Mouse (Mus musculus) hindbrain, embryonic 10.5 days (tissue): ENCODE results near the gene Foxk1. TPM values are rescaled to one million over a fixed set of nuclear protein-coding genes. Genes with fewer than 3 reads are reported as not detected.
A peak's percentile ranks its signal among the peaks of the same experiment; 100 is the strongest.

Source experiments
- DNase-seq: peaks from one replicate; pipeline ENCODE4 v3.0.0-alpha.2; 2017; ENCODE audit warnings: low spot score
- H3K27ac ChIP-seq: fragments of 300-500 bp; sonication (generic); 2 replicates; pipeline ENCODE4 v1.5.1; 2016; ENCODE audit warnings: mild to moderate bottlenecking, moderate library complexity
- H3K27me3 ChIP-seq: fragments of 300-500 bp; sonication (generic); 2 replicates; pipeline ENCODE4 v1.6.1; 2016; ENCODE audit warnings: mild to moderate bottlenecking; ENCODE audit not compliant: poor library complexity, insufficient read depth, severe bottlenecking
- H3K36me3 ChIP-seq: fragments of 300-500 bp; sonication (generic); 2 replicates; pipeline ENCODE4 v1.6.1; 2016; ENCODE audit warnings: mild to moderate bottlenecking, moderate library complexity
- H3K4me1 ChIP-seq: fragments of 300-500 bp; sonication (generic); replicated peaks from 2 replicates; pipeline ENCODE4 v1.6.1; 2016; ENCODE audit warnings: mild to moderate bottlenecking
- H3K4me3 ChIP-seq: fragments of 300-500 bp; sonication (generic); 2 replicates; pipeline ENCODE4 v1.5.1; 2016; ENCODE audit warnings: mild to moderate bottlenecking, moderate library complexity
- H3K9me3 ChIP-seq: fragments of 300-500 bp; sonication (generic); 2 replicates; pipeline ENCODE4 v1.6.1; 2016; ENCODE audit warnings: mild to moderate bottlenecking, moderate library complexity
- WGBS: fragments of 180-500 bp; shearing (Covaris S2); methylation state at CpG from one replicate; pipeline ENCODE4 v1.1.7; 2016; 5-methylcytosine and 5-hydroxymethylcytosine counted together
- polyA plus RNA-seq: library from polyadenylated mRNA; unstranded; fragments of >200 nt; fragmentation: Nextera tagmentation; extraction: Ambion mirVana; gene quantifications from 2 replicates; pipeline ENCODE4 v1.2.1, GENCODE M21; 2016

The Foxk1 gene
- polyA plus RNA-seq, 1 experiment from 2014 or later: 5.2 TPM

- peak overlapping the region; percentile 77 for H3K27ac ChIP-seq
- DNase-seq: no peak
- peaks cover 9% of the 10 kb centered on the region for H3K36me3 ChIP-seq
- peaks cover 93% of the 10 kb centered on the region for H3K4me1 ChIP-seq
- H3K9me3 ChIP-seq: no peaks in the 10 kb centered on the region
- H3K4me3 ChIP-seq: no peak overlapping the region
- WGBS: 79% methylated on average over 14 of the region's 14 CpGs
- H3K27me3 ChIP-seq: no peaks in the 10 kb centered on the region
These were observed 42.7 kb downstream of the Foxk1 start for GRCm38 (mm10) chr5:142443994-142444393.

GRCm38 (mm10) chr5:142444791-142445531 is 43.7 kb downstream of the Foxk1 start:
- Histone ChIP-seq H3K4me1 (peaks cover 84% of the 10 kb centered on the region), H3K27ac (peak overlapping the region; percentile 77), H3K36me3 (peaks cover 18% of the 10 kb centered on the region), H3K4me3 (no peak overlapping the region), H3K27me3 (no peaks in the 10 kb centered on the region), H3K9me3 (no peaks in the 10 kb centered on the region)
- DNase-seq: no peak
- 71% methylated on average over 10 of the region's 11 CpGs for WGBS

GRCm38 (mm10) chr5:142445709-142446108 is 44.4 kb downstream of the Foxk1 start:
- H3K27ac ChIP-seq: peak overlapping the region; percentile 77
- H3K9me3 ChIP-seq: no peaks in the 10 kb centered on the region
- peaks cover 76% of the 10 kb centered on the region for H3K4me1 ChIP-seq
- no peaks in the 10 kb centered on the region for H3K27me3 ChIP-seq
- peak; percentile 40 for DNase-seq
- 0 out of 2 replicates have a peak overlapping the region, but pooled peaks have one; percentile 1 for H3K4me3 ChIP-seq
- WGBS: 49% methylated on average over 8 of the region's 8 CpGs
- peaks cover 26% of the 10 kb centered on the region for H3K36me3 ChIP-seq

GRCm38 (mm10) chr5:142448076-142448475 is 46.8 kb downstream of the Foxk1 start:
- Histone ChIP-seq H3K9me3 (no peaks in the 10 kb centered on the region), H3K27me3 (no peaks in the 10 kb centered on the region), H3K27ac (peak overlapping the region; percentile 79), H3K4me3 (no peak overlapping the region), H3K4me1 (peaks cover 67% of the 10 kb centered on the region), H3K36me3 (peaks cover 49% of the 10 kb centered on the region)
- 10% methylated on average over 9 of the region's 9 CpGs for WGBS
- DNase-seq: peak; percentile 93

GRCm38 (mm10) chr5:142448623-142449022 is 47.3 kb downstream of the Foxk1 start:
- peaks cover 62% of the 10 kb centered on the region for H3K4me1 ChIP-seq
- H3K27me3 ChIP-seq: no peaks in the 10 kb centered on the region
- peak overlapping the region; percentile 79 for H3K27ac ChIP-seq
- DNase-seq: peak; percentile 31
- no peak overlapping the region for H3K4me3 ChIP-seq
- H3K36me3 ChIP-seq: peaks cover 54% of the 10 kb centered on the region
- WGBS: 35% methylated on average over 12 of the region's 12 CpGs
- no peaks in the 10 kb centered on the region for H3K9me3 ChIP-seq

GRCm38 (mm10) chr5:142450846-142451245 is 49.5 kb downstream of the Foxk1 start:
- Histone ChIP-seq H3K9me3 (no peaks in the 10 kb centered on the region), H3K36me3 (peaks cover 76% of the 10 kb centered on the region), H3K4me3 (no peak overlapping the region), H3K27me3 (no peaks in the 10 kb centered on the region), H3K4me1 (peaks cover 42% of the 10 kb centered on the region), H3K27ac (0 out of 2 replicates have a peak overlapping the region, but pooled peaks have one; percentile 65)
- 93% methylated on average over 9 of the region's 9 CpGs for WGBS
- DNase-seq: no peak

- no peak overlapping the region for H3K4me3 ChIP-seq
- peaks cover 82% of the 10 kb centered on the region for H3K36me3 ChIP-seq
- peak; percentile 65 for DNase-seq
- H3K27ac ChIP-seq: peak overlapping the region; percentile 65
- WGBS: 0% methylated on average over 1 of the region's 1 CpGs
- peaks cover 43% of the 10 kb centered on the region for H3K4me1 ChIP-seq
- H3K9me3 ChIP-seq: no peaks in the 10 kb centered on the region
- H3K27me3 ChIP-seq: no peaks in the 10 kb centered on the region
These were observed 50.5 kb downstream of the Foxk1 start for GRCm38 (mm10) chr5:142451759-142452158.

GRCm38 (mm10) chr5:142453742-142454141 is 52.4 kb downstream of the Foxk1 start:
- H3K27ac ChIP-seq: no peak overlapping the region
- H3K27me3 ChIP-seq: no peaks in the 10 kb centered on the region
- 94% methylated on average over 13 of the region's 13 CpGs for WGBS
- H3K9me3 ChIP-seq: no peaks in the 10 kb centered on the region
- H3K4me1 ChIP-seq: peaks cover 25% of the 10 kb centered on the region
- no peak overlapping the region for H3K4me3 ChIP-seq
- H3K36me3 ChIP-seq: peaks cover 99% of the 10 kb centered on the region
- DNase-seq: no peak

GRCm38 (mm10) chr5:142456318-142456717 is 55.0 kb downstream of the Foxk1 start:
- H3K27ac ChIP-seq: 0 out of 2 replicates have a peak overlapping the region, but pooled peaks have one; percentile 8
- no peaks in the 10 kb centered on the region for H3K27me3 ChIP-seq
- H3K4me1 ChIP-seq: peaks cover 17% of the 10 kb centered on the region
- DNase-seq: no peak
- no peaks in the 10 kb centered on the region for H3K9me3 ChIP-seq
- no peak overlapping the region for H3K4me3 ChIP-seq
- H3K36me3 ChIP-seq: peaks cover 94% of the 10 kb centered on the region
- WGBS: 66% methylated on average over 15 of the region's 15 CpGs

- no peaks in the 10 kb centered on the region for H3K27me3 ChIP-seq
- no peaks in the 10 kb centered on the region for H3K9me3 ChIP-seq
- DNase-seq: no peak
- no peak overlapping the region for H3K27ac ChIP-seq
- H3K36me3 ChIP-seq: peaks cover 90% of the 10 kb centered on the region
- H3K4me1 ChIP-seq: peaks cover 10% of the 10 kb centered on the region; the same call in 1 of the 2 replicates
- no peak overlapping the region for H3K4me3 ChIP-seq
- 75% methylated on average over 10 of the region's 10 CpGs for WGBS
These were observed 56.0 kb downstream of the Foxk1 start for GRCm38 (mm10) chr5:142457345-142457744.

GRCm38 (mm10) chr5:142458791-142459557 is 57.7 kb downstream of the Foxk1 start:
- 91% methylated on average over 17 of the region's 17 CpGs for WGBS
- no peaks in the 10 kb centered on the region for H3K9me3 ChIP-seq
- H3K27ac ChIP-seq: no peak overlapping the region
- no peak for DNase-seq
- H3K4me3 ChIP-seq: no peak overlapping the region
- H3K4me1 ChIP-seq: peaks cover 18% of the 10 kb centered on the region
- H3K27me3 ChIP-seq: no peaks in the 10 kb centered on the region
- peaks cover 77% of the 10 kb centered on the region for H3K36me3 ChIP-seq

GRCm38 (mm10) chr5:142459834-142460233 is 58.5 kb downstream of the Foxk1 start:
- Histone ChIP-seq H3K4me1 (peaks cover 25% of the 10 kb centered on the region), H3K36me3 (peaks cover 68% of the 10 kb centered on the region), H3K27me3 (no peaks in the 10 kb centered on the region), H3K9me3 (no peaks in the 10 kb centered on the region), H3K4me3 (no peak overlapping the region), H3K27ac (0 out of 2 replicates have a peak overlapping the region, but pooled peaks have one; percentile 35)
- DNase-seq: no peak
- 84% methylated on average over 5 of the region's 5 CpGs for WGBS
